Mouse (Mus musculus) heart, embryonic 12.5 days (tissue): ENCODE measurements at regions not wholly inside any gene's neighbourhood (a gene's known extent, or its start where the extent isn't known, plus 50 kb on each side); places are given as distances from the start of the nearest gene placed in this dataset.
"Not testable (repeated sequence)": the region's sequence is repeated elsewhere in the genome, so short reads cannot be mapped to it uniquely, and the experiment has no call there.

ENCODE experiments used
- ATAC-seq: fragments of 200-750 bp; cut with Nextera tagmentation; 2 replicates; pipeline ENCODE4 v1.8.0; 2017; ENCODE audit warnings: moderate TSS enrichment, moderate library complexity; ENCODE audit not compliant: insufficient number of reproducible peaks, low FRiP score
- H3K27ac ChIP-seq: fragments of 300-500 bp; sonication (generic); 2 replicates; pipeline ENCODE4 v1.5.1; 2016; ENCODE audit warnings: mild to moderate bottlenecking, moderate library complexity; ENCODE audit not compliant: poor library complexity, severe bottlenecking
- H3K27me3 ChIP-seq: fragments of 300-500 bp; sonication (generic); replicated peaks from 2 replicates; pipeline ENCODE4 v1.6.1; 2016; ENCODE audit warnings: mild to moderate bottlenecking, moderate library complexity
- H3K36me3 ChIP-seq: fragments of 300-500 bp; sonication (generic); 2 replicates; pipeline ENCODE4 v1.6.1; 2016; ENCODE audit warnings: mild to moderate bottlenecking, moderate library complexity
- H3K4me1 ChIP-seq: fragments of 300-500 bp; sonication (generic); replicated peaks from 2 replicates; pipeline ENCODE4 v1.6.1; 2016; ENCODE audit warnings: mild to moderate bottlenecking
- H3K4me2 ChIP-seq: fragments of 300-500 bp; sonication (generic); 2 replicates; pipeline ENCODE4 v1.6.1; 2016; ENCODE audit warnings: mild to moderate bottlenecking, moderate library complexity
- H3K4me3 ChIP-seq: fragments of 300-500 bp; sonication (generic); 2 replicates; pipeline ENCODE4 v1.5.1; 2016; ENCODE audit warnings: mild to moderate bottlenecking
- H3K9ac ChIP-seq: fragments of 300-500 bp; sonication (generic); 2 replicates; pipeline ENCODE4 v1.6.1; 2016; ENCODE audit warnings: mild to moderate bottlenecking, moderate library complexity
- H3K9me3 ChIP-seq: fragments of 300-500 bp; sonication (generic); replicated peaks from 2 replicates; pipeline ENCODE4 v1.6.1; 2016; ENCODE audit warnings: mild to moderate bottlenecking, moderate library complexity
- WGBS: fragments of 180-500 bp; shearing (Covaris S2); methylation state at CpG from one replicate; pipeline ENCODE4 v1.1.7; 2016; 5-methylcytosine and 5-hydroxymethylcytosine counted together

DNA sequence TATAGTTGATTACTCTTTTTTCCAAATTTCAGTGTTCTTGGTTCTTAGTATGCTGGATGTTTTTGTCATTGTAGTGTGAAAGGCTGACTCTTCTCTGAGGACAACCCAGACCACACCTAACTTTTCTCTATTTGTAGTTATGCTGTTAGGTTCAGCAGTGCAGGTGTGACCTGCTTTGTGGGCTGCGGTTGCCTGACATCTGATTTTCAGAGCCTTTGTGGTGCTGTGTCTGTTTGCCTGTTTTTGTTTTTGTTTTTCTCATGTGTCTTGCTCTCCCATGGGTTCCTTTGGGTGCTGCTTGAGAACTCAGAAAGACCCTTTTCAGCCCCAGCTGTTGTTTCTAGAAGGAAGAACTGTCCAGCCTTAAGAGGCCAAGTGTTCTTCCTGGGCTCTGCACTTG, 52.0 kb upstream of the Trpm1 start:
- Histone ChIP-seq H3K27me3 (no peaks in the 10 kb centered on the region), H3K9ac (no peak overlapping the region), H3K4me2 (no peak overlapping the region), H3K4me3 (no peak overlapping the region), H3K4me1 (no peaks in the 10 kb centered on the region), H3K27ac (no peak overlapping the region), H3K36me3 (no peaks in the 10 kb centered on the region), H3K9me3 (no peaks in the 10 kb centered on the region)
- 85% methylated on average over 1 of the region's 1 CpGs for WGBS
- ATAC-seq = no peak

- ATAC-seq = no peak
- Histone ChIP-seq H3K4me2 (no peak overlapping the region), H3K9ac (no peak overlapping the region), H3K27me3 (no peaks in the 10 kb centered on the region), H3K4me1 (no peaks in the 10 kb centered on the region), H3K9me3 (no peaks in the 10 kb centered on the region), H3K27ac (no peak overlapping the region), H3K36me3 (no peaks in the 10 kb centered on the region), H3K4me3 (no peak overlapping the region)
- 85% methylated on average over 3 of the region's 3 CpGs for WGBS
Measured at GRCm38 (mm10) chr7:64099606-64100005, 54.0 kb upstream of the Trpm1 start.

- H3K4me2 ChIP-seq = no peak overlapping the region
- H3K4me3 ChIP-seq = no peak overlapping the region
- H3K27ac ChIP-seq = no peak overlapping the region
- no peak overlapping the region for H3K9ac ChIP-seq
- H3K9me3 ChIP-seq = peaks cover 32% of the 10 kb centered on the region
- H3K36me3 ChIP-seq = no peaks in the 10 kb centered on the region
- no peaks in the 10 kb centered on the region for H3K4me1 ChIP-seq
- no peaks in the 10 kb centered on the region for H3K27me3 ChIP-seq
- WGBS = 78% methylated on average over 1 of the region's 1 CpGs
- ATAC-seq = no peak
Measured at GRCm38 (mm10) chr7:64090067-64090466, 63.6 kb upstream of the Trpm1 start.

- H3K27ac ChIP-seq = no peak overlapping the region
- no peaks in the 10 kb centered on the region for H3K36me3 ChIP-seq
- H3K4me1 ChIP-seq = no peaks in the 10 kb centered on the region
- peaks cover 32% of the 10 kb centered on the region for H3K9me3 ChIP-seq
- WGBS = 79% methylated on average over 5 of the region's 5 CpGs
- H3K4me2 ChIP-seq = no peak overlapping the region
- no peaks in the 10 kb centered on the region for H3K27me3 ChIP-seq
- no peak overlapping the region for H3K9ac ChIP-seq
- no peak overlapping the region for H3K4me3 ChIP-seq
- ATAC-seq = no peak
Measured at GRCm38 (mm10) chr7:64089034-64089433, 64.6 kb upstream of the Trpm1 start.

GRCm38 (mm10) chr7:64083978-64084377, 69.7 kb upstream of the Trpm1 start:
- H3K27ac ChIP-seq, H3K9ac ChIP-seq, H3K27me3 ChIP-seq, H3K4me2 ChIP-seq, H3K36me3 ChIP-seq, ATAC-seq, H3K4me1 ChIP-seq, H3K4me3 ChIP-seq: not testable (repeated sequence)
- 65% methylated on average over 1 of the region's 1 CpGs for WGBS
- peaks cover 34% of the 10 kb centered on the region for H3K9me3 ChIP-seq

GRCm38 (mm10) chr7:64082651-64083050, 71.0 kb upstream of the Trpm1 start:
- H3K27ac ChIP-seq = no peak overlapping the region
- H3K9me3 ChIP-seq = peaks cover 24% of the 10 kb centered on the region
- no peaks in the 10 kb centered on the region for H3K36me3 ChIP-seq
- 74% methylated on average over 5 of the region's 5 CpGs for WGBS
- H3K4me1 ChIP-seq = no peaks in the 10 kb centered on the region
- no peak overlapping the region for H3K4me3 ChIP-seq
- no peak overlapping the region for H3K9ac ChIP-seq
- no peaks in the 10 kb centered on the region for H3K27me3 ChIP-seq
- ATAC-seq = no peak
- no peak overlapping the region for H3K4me2 ChIP-seq

- ATAC-seq = no peak
- peaks cover 24% of the 10 kb centered on the region for H3K9me3 ChIP-seq
- H3K9ac ChIP-seq = no peak overlapping the region
Measured at GRCm38 (mm10) chr7:64082201-64082600, 71.4 kb upstream of the Trpm1 start.

GRCm38 (mm10) chr7:64081618-64082017, 72.0 kb upstream of the Trpm1 start:
- ATAC-seq = no peak
- WGBS = 58% methylated on average over 2 of the region's 2 CpGs
- H3K27me3 ChIP-seq = no peaks in the 10 kb centered on the region
- no peak overlapping the region for H3K4me2 ChIP-seq
- no peak overlapping the region for H3K9ac ChIP-seq
- H3K4me1 ChIP-seq = no peaks in the 10 kb centered on the region
- H3K9me3 ChIP-seq = peaks cover 21% of the 10 kb centered on the region
- H3K27ac ChIP-seq = no peak overlapping the region
- H3K36me3 ChIP-seq = no peaks in the 10 kb centered on the region
- no peak overlapping the region for H3K4me3 ChIP-seq

More at GRCm38 (mm10) chr7:64082201-64082600, 71.4 kb upstream of the Trpm1 start:
- Histone ChIP-seq H3K27ac (no peak overlapping the region), H3K36me3 (no peaks in the 10 kb centered on the region), H3K4me1 (no peaks in the 10 kb centered on the region), H3K4me2 (no peak overlapping the region), H3K4me3 (no peak overlapping the region), H3K27me3 (no peaks in the 10 kb centered on the region)
- 84% methylated on average over 3 of the region's 3 CpGs for WGBS

- Histone ChIP-seq H3K36me3 (no peaks in the 10 kb centered on the region), H3K27me3 (no peaks in the 10 kb centered on the region), H3K4me1 (no peaks in the 10 kb centered on the region), H3K9ac (no peak overlapping the region), H3K9me3 (peaks cover 15% of the 10 kb centered on the region), H3K4me2 (no peak overlapping the region), H3K4me3 (no peak overlapping the region), H3K27ac (no peak overlapping the region)
- ATAC-seq = no peak
- 66% methylated on average over 2 of the region's 2 CpGs for WGBS
Measured at GRCm38 (mm10) chr7:64081019-64081418, 72.6 kb upstream of the Trpm1 start.

- no peak overlapping the region for H3K27ac ChIP-seq
- H3K9me3 ChIP-seq = peaks cover 11% of the 10 kb centered on the region; the same call in 1 of the 2 replicates
- H3K36me3 ChIP-seq = no peaks in the 10 kb centered on the region
- WGBS = 84% methylated on average over 3 of the region's 3 CpGs
- no peak overlapping the region for H3K9ac ChIP-seq
- H3K4me2 ChIP-seq = no peak overlapping the region
- no peaks in the 10 kb centered on the region for H3K4me1 ChIP-seq
- no peak for ATAC-seq
- H3K27me3 ChIP-seq = no peaks in the 10 kb centered on the region
- H3K4me3 ChIP-seq = no peak overlapping the region
Measured at GRCm38 (mm10) chr7:64079301-64079700, 74.3 kb upstream of the Trpm1 start.

DNA sequence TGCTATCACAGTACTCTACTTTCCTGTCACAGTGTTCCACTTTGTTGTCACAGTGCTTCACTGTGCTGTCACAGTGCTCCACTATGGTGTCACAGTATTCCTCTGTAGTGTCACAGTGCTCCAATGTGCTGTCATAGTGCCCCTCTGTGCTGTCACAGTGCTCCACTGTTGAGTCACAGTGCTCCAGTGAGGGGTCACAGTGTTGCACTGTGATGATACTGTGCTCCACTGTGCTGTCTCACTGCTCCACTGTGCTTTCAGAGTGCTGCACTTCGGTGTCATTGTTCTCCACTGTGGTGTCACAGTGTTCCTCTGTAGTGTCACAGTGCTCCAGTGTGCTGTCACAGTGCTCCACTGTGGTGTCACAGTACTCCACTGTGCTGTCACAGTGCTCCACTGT, 75.0 kb upstream of the Trpm1 start:
- Histone ChIP-seq H3K4me2 (no peak overlapping the region), H3K27ac (no peak overlapping the region), H3K9ac (no peak overlapping the region), H3K9me3 (peaks cover 7% of the 10 kb centered on the region; the same call in 1 of the 2 replicates), H3K4me3 (no peak overlapping the region), H3K27me3 (no peaks in the 10 kb centered on the region), H3K36me3 (no peaks in the 10 kb centered on the region), H3K4me1 (no peaks in the 10 kb centered on the region)
- no peak for ATAC-seq
- WGBS = 76% methylated on average over 1 of the region's 1 CpGs

GRCm38 (mm10) chr7:64077526-64077925, 76.1 kb upstream of the Trpm1 start:
- Histone ChIP-seq H3K9ac (no peak overlapping the region), H3K4me2 (no peak overlapping the region), H3K27ac (no peak overlapping the region), H3K9me3 (0 out of 2 replicates have a peak, but pooled peaks cover 5% of the 10 kb centered on the region), H3K4me1 (no peaks in the 10 kb centered on the region), H3K36me3 (no peaks in the 10 kb centered on the region), H3K27me3 (no peaks in the 10 kb centered on the region), H3K4me3 (no peak overlapping the region)
- 72% methylated on average over 4 of the region's 4 CpGs for WGBS
- ATAC-seq = no peak
